Mouse (Mus musculus): ENCODE measurements around the gene Liph. TPM values are rescaled to one million over a fixed set of nuclear protein-coding genes. Genes with fewer than 3 reads are reported as not detected.
A peak's percentile ranks its signal among the peaks of the same experiment; 100 is the strongest.
"Not testable (repeated sequence)": the region's sequence is repeated elsewhere in the genome, so short reads cannot be mapped to it uniquely, and the experiment has no call there.

The Liph gene
- polyA plus RNA-seq, 1 experiment from 2014 or later = 0.16 TPM

DNA sequence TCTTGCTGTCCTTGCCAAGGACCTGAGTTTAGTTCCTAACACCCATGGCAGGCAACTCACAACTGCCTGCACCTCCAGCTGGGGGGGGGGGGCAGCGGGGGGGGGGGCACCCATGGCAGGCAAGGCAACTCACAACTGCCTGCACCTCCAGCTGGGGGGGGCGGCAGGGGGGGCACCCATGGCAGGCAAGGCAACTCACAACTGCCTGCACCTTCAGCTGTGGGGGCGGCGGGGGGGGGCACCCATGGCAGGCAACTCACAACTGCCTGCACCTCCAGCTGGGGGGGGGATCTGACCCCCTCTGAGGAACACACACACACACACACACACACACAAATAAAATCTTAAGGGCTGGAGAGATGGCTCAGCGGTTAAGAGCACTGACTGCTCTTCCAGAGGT lies 25.6 kb downstream of the Liph start:
- Histone ChIP-seq H3K27me3 (ENCODE audit: control insufficient read depth, insufficient read depth, low read length) (no peaks in the 10 kb centered on the region), H3K36me3 (ENCODE audit: control insufficient read depth, insufficient read depth, low read length) (no peaks in the 10 kb centered on the region), H3K4me2 (ENCODE audit: low read depth, low read length, severe bottlenecking) (no peak overlapping the region), H3K4me1 (replicated peaks; ENCODE audit: control insufficient read depth, insufficient read depth, low read length) (no peaks in the 10 kb centered on the region), H3K9ac (ENCODE audit: low read length) (no peak overlapping the region), H3K9me3 (ENCODE audit: control insufficient read depth, low read length) (no peaks in the 10 kb centered on the region), H3K27ac (ENCODE audit: low read depth, low read length) (no peak overlapping the region), H3K4me3 (ENCODE audit: low read depth, low read length) (no peak overlapping the region)
- DNase-seq (ENCODE audit: low spot score) (no peak), ATAC-seq (replicated peaks; ENCODE audit: low FRiP score) (no peak)
- WGBS = 78% methylated on average over 5 of the region's 5 CpGs

DNA sequence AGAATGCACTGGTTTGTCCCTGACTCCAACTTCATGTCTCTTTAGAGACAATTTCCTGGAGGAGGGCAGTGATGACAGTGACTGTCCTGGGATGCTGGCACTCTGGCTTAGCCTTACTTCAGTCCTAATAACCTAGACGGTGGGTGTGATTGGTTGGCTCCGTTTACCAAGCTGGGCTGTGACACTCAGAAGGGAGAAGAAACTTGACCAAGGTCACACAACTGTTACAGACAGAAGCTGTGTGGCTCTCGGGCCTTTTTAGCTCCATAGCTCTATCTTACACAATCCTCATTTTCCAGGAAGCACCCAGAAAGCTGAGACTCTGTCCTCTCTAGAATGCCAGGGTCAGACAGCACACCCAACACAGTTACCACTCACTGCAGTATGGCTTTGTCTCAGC lies 29.9 kb downstream of the Liph start:
- WGBS = 77% methylated on average over 3 of the region's 3 CpGs
- no peaks in the 10 kb centered on the region for H3K4me1 ChIP-seq (replicated peaks; ENCODE audit: control insufficient read depth, insufficient read depth, low read length)
- H3K27me3 ChIP-seq (ENCODE audit: control insufficient read depth, insufficient read depth, low read length) = no peaks in the 10 kb centered on the region
- H3K9ac ChIP-seq (ENCODE audit: low read length) = no peak overlapping the region
- H3K4me2 ChIP-seq (ENCODE audit: low read depth, low read length, severe bottlenecking) = no peak overlapping the region
- H3K36me3 ChIP-seq (ENCODE audit: control insufficient read depth, insufficient read depth, low read length) = no peaks in the 10 kb centered on the region
- no peak overlapping the region for H3K27ac ChIP-seq (ENCODE audit: low read depth, low read length)
- DNase-seq (ENCODE audit: low spot score) = no peak
- no peak for ATAC-seq (replicated peaks; ENCODE audit: low FRiP score)
- no peaks in the 10 kb centered on the region for H3K9me3 ChIP-seq (ENCODE audit: control insufficient read depth, low read length)
- H3K4me3 ChIP-seq (ENCODE audit: low read depth, low read length) = no peak overlapping the region

DNA sequence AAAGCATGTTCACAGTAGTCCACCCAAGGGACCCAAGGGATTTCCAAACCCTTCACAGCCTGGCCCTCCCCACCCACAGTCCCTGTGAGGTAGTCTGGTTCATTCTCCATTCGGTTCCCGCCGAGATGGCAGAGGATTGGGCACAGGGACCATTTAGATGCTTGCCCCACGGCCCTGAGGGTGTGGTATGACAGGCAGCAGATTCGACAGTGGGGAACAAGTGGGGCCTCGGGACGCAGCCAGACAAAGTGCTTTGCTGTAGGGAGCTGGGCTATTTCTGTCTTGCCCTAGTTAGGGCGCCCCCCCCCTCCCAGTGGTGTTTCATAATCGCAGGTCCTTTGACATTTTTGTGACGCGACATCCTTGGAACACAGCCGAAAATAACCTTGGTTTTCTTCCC lies 39.9 kb downstream of the Liph start:
- Histone ChIP-seq H3K4me2 (ENCODE audit: low read depth, low read length, severe bottlenecking) (no peak overlapping the region), H3K4me3 (ENCODE audit: low read depth, low read length) (no peak overlapping the region), H3K4me1 (replicated peaks; ENCODE audit: control insufficient read depth, insufficient read depth, low read length) (no peaks in the 10 kb centered on the region), H3K27me3 (ENCODE audit: control insufficient read depth, insufficient read depth, low read length) (no peaks in the 10 kb centered on the region), H3K27ac (ENCODE audit: low read depth, low read length) (no peak overlapping the region), H3K36me3 (ENCODE audit: control insufficient read depth, insufficient read depth, low read length) (no peaks in the 10 kb centered on the region), H3K9ac (ENCODE audit: low read length) (no peak overlapping the region), H3K9me3 (ENCODE audit: control insufficient read depth, low read length) (no peaks in the 10 kb centered on the region)
- 87% methylated on average over 12 of the region's 12 CpGs for WGBS
- ATAC-seq (replicated peaks; ENCODE audit: low FRiP score) (no peak), DNase-seq (ENCODE audit: low spot score) (no peak)

DNA sequence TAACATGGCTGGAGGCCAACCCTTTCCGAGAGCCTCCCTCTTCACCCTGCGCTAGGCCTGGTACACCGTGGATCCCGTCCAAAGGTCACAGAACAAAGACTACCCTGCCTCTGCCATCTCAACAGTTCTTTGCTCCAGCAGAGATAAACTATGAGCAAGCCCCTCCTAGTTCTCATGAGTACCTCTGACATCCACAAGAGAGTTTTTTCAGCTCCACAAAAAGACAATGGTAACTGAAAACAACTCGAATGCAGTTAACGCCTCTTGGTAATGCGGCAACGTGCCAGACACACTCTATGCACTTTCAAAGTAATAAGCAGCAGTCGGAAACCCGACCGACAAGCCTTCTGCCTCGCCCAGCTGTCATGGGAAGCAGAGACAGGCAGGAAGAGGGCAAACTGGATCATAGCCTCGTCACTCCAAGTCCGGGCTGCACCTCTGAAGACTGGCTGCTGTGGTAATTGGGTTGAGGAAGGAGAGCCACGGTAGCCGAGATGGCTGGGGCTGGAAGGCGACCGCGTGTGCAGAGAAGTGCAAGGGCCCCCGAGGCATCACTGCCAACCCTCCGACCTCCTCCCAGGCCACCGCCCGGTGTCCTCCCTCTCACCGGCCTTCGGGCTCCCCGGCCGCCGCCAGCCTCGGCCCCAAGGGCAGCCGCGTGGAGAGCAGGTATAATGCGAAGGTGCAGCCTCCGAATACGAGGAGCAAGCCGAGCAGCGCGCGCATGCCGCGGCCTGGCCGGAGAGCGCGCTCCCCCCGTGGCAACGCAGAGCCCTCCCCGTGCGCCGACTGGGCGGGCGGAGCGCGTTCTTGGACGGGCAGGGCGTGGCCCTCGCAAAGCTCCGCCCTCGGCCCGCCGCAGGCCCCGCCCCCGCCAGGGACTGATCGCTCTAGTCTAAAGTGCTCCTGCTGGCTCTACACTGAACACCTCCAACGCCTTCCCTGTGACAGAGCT lies 48.4 kb downstream of the Liph start, which contains the start of gene Tmem41a:
Gene Tmem41a (minus strand): TSS at position 792 of the 955 bp plus-strand sequence.
- Histone ChIP-seq H3K4me2 (ENCODE audit: low read depth, low read length, severe bottlenecking) (peak within 1 kb of the TSS; percentile 92), H3K4me1 (replicated peaks; ENCODE audit: control insufficient read depth, insufficient read depth, low read length) (peaks cover 3% of the 10 kb centered on the region; the same call in 1 of the 2 replicates), H3K4me3 (ENCODE audit: low read depth, low read length) (peak within 1 kb of the TSS; percentile 66), H3K27ac (ENCODE audit: low read depth, low read length) (no peak within 1 kb of the TSS), H3K9ac (ENCODE audit: low read length) (peak within 1 kb of the TSS; percentile 74), H3K27me3 (ENCODE audit: control insufficient read depth, insufficient read depth, low read length) (no peaks in the 10 kb centered on the region), H3K9me3 (ENCODE audit: control insufficient read depth, low read length) (no peaks in the 10 kb centered on the region), H3K36me3 (ENCODE audit: control insufficient read depth, insufficient read depth, low read length) (no peaks in the 10 kb centered on the region)
- WGBS = 1% methylated on average over 63 of the region's 63 CpGs
- DNase-seq (ENCODE audit: low spot score) = peak; percentile 93
- ATAC-seq (replicated peaks; ENCODE audit: low FRiP score) = peak; percentile 98

DNA sequence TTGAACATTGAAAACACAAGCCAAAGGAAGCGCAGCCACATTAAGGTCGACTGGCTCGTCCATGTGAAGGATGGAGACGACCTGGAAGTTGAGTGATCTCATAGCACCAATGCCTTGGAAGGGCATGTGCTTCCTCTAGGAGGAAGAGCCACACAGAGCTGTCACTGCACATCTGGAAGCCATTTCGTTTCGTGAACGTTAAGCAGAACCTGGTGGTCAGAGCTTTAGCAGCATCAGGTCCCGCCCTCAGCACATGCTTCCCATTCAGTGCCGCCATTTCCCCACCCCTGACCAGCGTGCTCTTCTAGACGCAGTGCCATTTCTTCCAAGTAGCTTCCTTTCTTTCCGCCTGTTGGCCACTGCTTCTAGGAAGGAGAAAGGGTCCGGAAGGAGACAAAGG lies 67.0 kb downstream of the Liph start:
- DNase-seq (ENCODE audit: low spot score) = no peak
- Histone ChIP-seq H3K4me1 (replicated peaks; ENCODE audit: control insufficient read depth, insufficient read depth, low read length) (no peaks in the 10 kb centered on the region), H3K9me3 (ENCODE audit: control insufficient read depth, low read length) (no peaks in the 10 kb centered on the region), H3K9ac (ENCODE audit: low read length) (no peak overlapping the region), H3K4me3 (ENCODE audit: low read depth, low read length) (no peak overlapping the region), H3K27ac (ENCODE audit: low read depth, low read length) (no peak overlapping the region), H3K36me3 (ENCODE audit: control insufficient read depth, insufficient read depth, low read length) (no peaks in the 10 kb centered on the region), H3K4me2 (ENCODE audit: low read depth, low read length, severe bottlenecking) (no peak overlapping the region), H3K27me3 (ENCODE audit: control insufficient read depth, insufficient read depth, low read length) (no peaks in the 10 kb centered on the region)
- no peak for ATAC-seq (replicated peaks; ENCODE audit: low FRiP score)
- WGBS = 81% methylated on average over 13 of the region's 13 CpGs

DNA sequence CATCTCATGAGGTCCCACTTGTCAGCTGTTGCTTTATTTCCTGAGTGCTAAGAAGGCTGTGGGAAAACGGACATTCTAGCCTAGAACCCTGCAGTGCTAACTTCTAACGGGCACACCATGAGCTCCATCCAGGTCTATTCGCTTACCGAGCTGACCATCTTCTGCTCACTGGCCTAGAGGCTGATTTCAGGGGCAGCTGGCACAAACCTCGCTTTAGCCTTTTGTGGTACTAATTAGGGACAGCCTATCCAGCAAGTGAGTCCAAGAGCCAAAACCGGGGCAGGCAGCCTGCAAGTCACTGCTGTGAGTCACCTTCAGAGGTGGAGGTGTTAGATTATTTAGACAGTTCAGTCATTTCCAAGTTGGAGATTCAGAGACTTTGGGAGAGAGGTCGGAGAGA lies 78.8 kb downstream of the Liph start:
- H3K27ac ChIP-seq (ENCODE audit: low read depth, low read length) = no peak overlapping the region
- no peaks in the 10 kb centered on the region for H3K9me3 ChIP-seq (ENCODE audit: control insufficient read depth, low read length)
- no peak overlapping the region for H3K4me3 ChIP-seq (ENCODE audit: low read depth, low read length)
- ATAC-seq (replicated peaks; ENCODE audit: low FRiP score) = no peak
- 65% methylated on average over 7 of the region's 7 CpGs for WGBS
- no peaks in the 10 kb centered on the region for H3K27me3 ChIP-seq (ENCODE audit: control insufficient read depth, insufficient read depth, low read length)
- H3K4me1 ChIP-seq (replicated peaks; ENCODE audit: control insufficient read depth, insufficient read depth, low read length) = no peaks in the 10 kb centered on the region
- H3K36me3 ChIP-seq (ENCODE audit: control insufficient read depth, insufficient read depth, low read length) = no peaks in the 10 kb centered on the region
- no peak overlapping the region for H3K9ac ChIP-seq (ENCODE audit: low read length)
- DNase-seq (ENCODE audit: low spot score) = no peak
- H3K4me2 ChIP-seq (ENCODE audit: low read depth, low read length, severe bottlenecking) = no peak overlapping the region

DNA sequence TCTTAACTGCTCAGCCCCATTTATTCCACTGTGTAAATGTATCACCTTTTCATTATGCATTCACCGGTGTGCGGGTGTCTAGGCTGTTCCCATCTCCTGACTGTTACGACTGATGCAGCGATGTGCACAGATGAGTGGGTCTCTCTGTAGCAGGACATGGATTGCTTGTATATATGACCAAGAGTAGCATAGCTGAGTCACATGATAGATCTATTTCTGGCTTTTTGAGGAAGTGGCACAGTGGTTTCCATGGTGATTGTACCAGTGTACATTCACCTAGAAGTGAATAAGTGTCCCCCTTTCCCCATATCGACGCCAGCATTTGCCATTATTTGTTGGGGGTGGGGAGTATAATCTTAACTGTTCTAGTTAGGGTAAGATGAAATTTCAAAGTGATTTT lies 82.1 kb downstream of the Liph start:
- WGBS = 93% methylated on average over 6 of the region's 6 CpGs
- ATAC-seq (replicated peaks; ENCODE audit: low FRiP score) = no peak
- Histone ChIP-seq H3K27me3 (ENCODE audit: control insufficient read depth, insufficient read depth, low read length) (no peaks in the 10 kb centered on the region), H3K9ac (ENCODE audit: low read length) (no peak overlapping the region), H3K4me1 (replicated peaks; ENCODE audit: control insufficient read depth, insufficient read depth, low read length) (no peaks in the 10 kb centered on the region), H3K36me3 (ENCODE audit: control insufficient read depth, insufficient read depth, low read length) (no peaks in the 10 kb centered on the region), H3K9me3 (ENCODE audit: control insufficient read depth, low read length) (no peaks in the 10 kb centered on the region), H3K27ac (ENCODE audit: low read depth, low read length) (no peak overlapping the region), H3K4me2 (ENCODE audit: low read depth, low read length, severe bottlenecking) (no peak overlapping the region), H3K4me3 (ENCODE audit: low read depth, low read length) (no peak overlapping the region)
- DNase-seq (ENCODE audit: low spot score) = no peak

DNA sequence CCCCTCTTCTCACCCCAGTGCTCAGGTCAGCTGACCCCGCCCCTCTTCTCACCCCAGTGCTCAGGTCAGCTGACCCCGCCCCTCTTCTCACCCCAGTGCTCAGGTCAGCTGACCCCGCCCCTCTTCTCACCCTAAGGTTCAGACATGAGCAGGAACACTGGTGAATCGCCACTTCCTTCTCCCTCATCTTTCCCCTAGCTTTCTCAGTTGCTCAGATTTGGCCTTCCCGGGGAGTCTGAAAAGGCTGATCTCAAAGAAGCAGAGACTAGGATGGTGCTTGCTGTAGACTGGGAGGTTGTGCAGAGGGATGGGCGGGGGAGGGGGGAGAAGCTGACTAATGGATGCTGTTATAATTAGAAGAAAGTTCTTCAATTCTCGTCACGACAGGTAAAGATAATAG lies 86.6 kb downstream of the Liph start:
- H3K4me1 ChIP-seq (replicated peaks; ENCODE audit: control insufficient read depth, insufficient read depth, low read length); H3K9ac ChIP-seq (ENCODE audit: low read length); DNase-seq (ENCODE audit: low spot score); H3K4me3 ChIP-seq (ENCODE audit: low read depth, low read length); ATAC-seq (replicated peaks; ENCODE audit: low FRiP score); H3K36me3 ChIP-seq (ENCODE audit: control insufficient read depth, insufficient read depth, low read length); H3K9me3 ChIP-seq (ENCODE audit: control insufficient read depth, low read length); H3K27me3 ChIP-seq (ENCODE audit: control insufficient read depth, insufficient read depth, low read length); H3K4me2 ChIP-seq (ENCODE audit: low read depth, low read length, severe bottlenecking); H3K27ac ChIP-seq (ENCODE audit: low read depth, low read length): not testable (repeated sequence)
- WGBS = 28% methylated on average over 6 of the region's 8 CpGs

DNA sequence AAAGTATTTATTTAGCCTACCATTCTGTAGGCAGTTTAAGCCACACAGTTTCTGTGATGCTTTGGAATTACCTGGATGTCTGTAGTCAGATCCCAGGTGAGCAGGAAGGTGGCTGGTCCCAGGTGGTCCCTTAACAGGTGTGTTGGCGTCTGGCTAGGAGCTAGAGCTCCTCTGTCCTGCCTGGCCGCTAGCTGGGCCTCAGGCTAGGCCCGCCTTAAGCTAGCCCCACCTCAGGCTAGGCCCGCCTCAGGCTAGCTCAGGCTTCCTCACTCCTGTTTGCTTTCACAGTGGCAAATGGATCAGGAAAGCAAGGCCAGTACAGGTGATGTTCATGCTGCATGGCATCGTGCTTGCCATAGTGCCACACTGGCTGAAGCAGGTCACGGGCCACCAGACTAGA lies 88.6 kb downstream of the Liph start:
- ATAC-seq (replicated peaks; ENCODE audit: low FRiP score) (no peak), DNase-seq (ENCODE audit: low spot score) (no peak)
- Histone ChIP-seq H3K9me3 (ENCODE audit: control insufficient read depth, low read length) (no peaks in the 10 kb centered on the region), H3K4me1 (replicated peaks; ENCODE audit: control insufficient read depth, insufficient read depth, low read length) (no peaks in the 10 kb centered on the region), H3K4me3 (ENCODE audit: low read depth, low read length) (no peak overlapping the region), H3K9ac (ENCODE audit: low read length) (no peak overlapping the region), H3K4me2 (ENCODE audit: low read depth, low read length, severe bottlenecking) (no peak overlapping the region), H3K36me3 (ENCODE audit: control insufficient read depth, insufficient read depth, low read length) (no peaks in the 10 kb centered on the region), H3K27ac (ENCODE audit: low read depth, low read length) (no peak overlapping the region), H3K27me3 (ENCODE audit: control insufficient read depth, insufficient read depth, low read length) (no peaks in the 10 kb centered on the region)
- 86% methylated on average over 6 of the region's 6 CpGs for WGBS

Measured in forebrain, embryonic 11.5 days (tissue).